Mouse (Mus musculus): ENCODE results near the gene Dscaml1. TPM values are rescaled to one million over a fixed set of nuclear protein-coding genes. Genes with fewer than 3 reads are reported as not detected.

Dscaml1 gene
- total RNA-seq, 2 experiments from 2014 or later: not detected

DNA sequence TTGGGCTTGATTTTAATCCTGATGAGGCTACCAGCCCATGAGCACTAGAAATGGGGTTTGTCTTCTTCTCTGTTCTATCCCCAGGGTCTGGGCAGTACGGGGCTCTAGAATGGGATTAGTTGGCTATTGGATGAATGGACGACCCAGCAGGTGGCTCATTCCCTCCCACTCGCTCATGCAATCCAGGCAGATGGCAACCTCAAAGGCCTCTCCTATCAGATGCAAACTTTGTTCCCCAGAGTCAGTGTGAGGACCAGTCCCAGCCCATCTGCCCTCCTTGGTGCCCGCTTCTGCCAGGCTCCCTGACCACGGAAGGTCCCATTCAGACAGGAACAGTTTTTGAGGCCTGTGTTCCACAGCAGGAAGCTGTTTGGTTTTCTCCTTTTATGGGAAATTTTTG lies 123.4 kb downstream of the Dscaml1 start:
- DNase-seq (ENCODE audit: low spot score): no peak
- intact Hi-C loops (cut with DNase I): no loop called here

DNA sequence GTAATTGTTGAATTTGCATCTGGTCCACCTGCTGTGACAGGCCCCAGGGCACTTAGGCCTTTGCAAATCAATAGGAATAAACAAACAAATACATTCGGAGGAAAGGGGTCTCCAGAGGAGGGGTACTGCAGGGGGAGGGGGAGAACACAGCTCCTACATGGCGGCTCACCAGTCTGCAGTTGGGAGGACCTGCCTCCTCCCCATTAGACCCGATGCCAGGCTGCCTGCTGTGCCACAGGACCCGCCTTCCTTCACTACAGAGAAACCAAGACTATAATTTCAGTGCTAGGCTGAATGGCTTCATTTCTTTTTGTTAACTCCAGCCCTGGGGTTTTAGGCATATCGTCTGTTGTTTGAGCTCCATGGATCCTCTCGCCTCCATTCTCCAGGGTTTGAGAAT lies 123.8 kb downstream of the Dscaml1 start:
- intact Hi-C loops (cut with DNase I): no loop called here
- DNase-seq (ENCODE audit: low spot score): no peak

DNA sequence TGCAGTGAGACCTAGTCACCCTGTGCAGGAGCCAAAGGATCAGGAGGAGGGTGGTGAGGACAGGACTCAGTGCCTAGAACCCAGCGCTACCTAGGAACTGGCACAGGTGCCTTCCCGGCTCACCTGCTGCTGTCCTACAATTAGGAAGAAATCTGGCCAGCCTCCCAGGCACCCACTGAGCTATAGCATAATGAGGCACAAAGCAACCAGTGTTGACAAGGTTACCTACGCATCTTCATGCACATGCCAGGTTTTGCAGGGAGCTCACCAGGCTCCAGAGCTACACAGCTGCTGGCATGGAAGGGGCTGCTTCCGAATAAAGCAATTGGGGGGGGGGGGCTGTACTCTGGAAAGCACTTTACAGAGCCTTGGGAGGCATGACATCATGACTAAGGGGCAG lies 124.2 kb downstream of the Dscaml1 start:
- intact Hi-C loops (cut with DNase I): no loop called here
- no peak for DNase-seq (ENCODE audit: low spot score)

DNA sequence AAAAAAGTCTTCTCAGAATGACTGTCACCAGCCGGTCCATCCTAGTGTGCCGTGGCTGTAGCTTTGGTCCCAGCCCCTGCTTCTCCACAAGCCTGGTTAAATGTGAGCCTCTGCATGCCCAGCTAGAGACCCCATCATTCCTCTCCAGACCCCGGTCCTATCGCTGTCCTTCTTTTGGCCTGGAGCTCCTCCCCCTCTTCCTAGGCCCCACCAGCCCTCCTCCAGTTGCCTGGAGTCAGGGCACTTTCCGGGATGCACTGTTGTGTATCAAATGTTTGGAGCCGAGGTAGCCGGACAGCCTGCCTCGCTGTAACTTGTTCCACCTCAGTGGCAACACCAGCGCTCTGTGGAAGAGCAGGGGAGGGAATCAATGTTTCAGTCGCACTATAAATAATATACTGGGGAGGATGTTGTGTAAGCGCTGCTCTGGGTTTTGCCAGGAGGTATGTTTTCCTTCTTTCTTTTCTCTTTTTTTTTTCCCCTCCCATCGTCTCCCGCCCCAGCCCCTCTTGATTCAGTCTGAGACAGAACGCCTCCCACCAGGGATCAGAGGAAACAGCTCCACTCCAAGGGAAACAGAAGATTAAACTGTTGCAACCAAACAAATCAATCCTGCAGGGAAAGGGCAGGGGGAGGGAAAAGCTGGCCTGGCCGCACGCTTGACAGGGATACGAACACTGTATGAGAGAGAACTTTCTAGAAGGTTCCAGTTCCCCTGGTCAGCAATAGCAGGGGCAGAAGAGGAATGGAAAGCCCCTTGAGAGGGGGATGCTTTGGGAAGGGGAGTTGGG lies 128.8 kb downstream of the Dscaml1 start:
- peak; percentile 14 for DNase-seq (ENCODE audit: low spot score)
- intact Hi-C loops (cut with DNase I): no loop called here

DNA sequence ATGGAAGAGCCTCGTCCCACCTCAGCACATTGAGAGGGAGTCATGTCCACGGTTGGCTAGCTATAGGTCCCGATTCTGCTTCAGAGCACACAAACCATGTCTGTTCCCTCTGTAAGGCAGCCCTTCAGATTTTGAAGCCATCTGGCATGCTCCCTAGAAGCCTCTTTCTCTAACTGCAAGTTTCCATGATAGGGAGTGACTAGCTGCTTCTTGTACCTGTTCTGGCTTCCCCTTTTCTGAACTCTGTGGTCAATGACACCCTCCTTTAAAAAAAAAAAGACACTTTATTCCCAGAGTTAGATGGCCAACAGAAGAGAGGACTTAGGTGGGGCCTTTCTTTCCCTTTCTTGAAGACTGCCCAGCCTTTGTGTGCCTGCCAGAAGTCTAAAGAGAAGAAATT lies 130.5 kb downstream of the Dscaml1 start:
- no peak for DNase-seq (ENCODE audit: low spot score)
- intact Hi-C loops (cut with DNase I): no loop called here

DNA sequence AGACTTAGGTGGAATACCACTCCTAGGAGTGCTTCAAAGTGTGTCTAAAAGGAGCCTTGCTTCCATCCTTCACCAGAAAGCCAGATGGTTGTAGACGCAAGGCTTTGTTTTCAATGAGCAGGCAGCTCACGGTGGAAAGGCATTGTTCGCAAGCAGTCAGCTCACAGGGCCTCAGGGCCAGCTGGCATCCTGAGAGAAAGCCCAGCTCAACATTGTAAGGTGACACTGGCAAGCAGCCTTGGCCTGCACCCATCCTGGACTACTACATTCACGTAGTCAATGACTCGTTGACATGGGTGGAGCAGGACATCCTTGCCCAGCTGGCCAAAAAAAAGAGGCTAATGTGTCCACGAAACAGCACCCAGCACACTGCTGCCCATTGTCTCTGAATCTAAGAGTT lies 134.6 kb downstream of the Dscaml1 start:
- intact Hi-C loops (cut with DNase I): no loop called here
- DNase-seq (ENCODE audit: low spot score): peak; percentile 21

DNA sequence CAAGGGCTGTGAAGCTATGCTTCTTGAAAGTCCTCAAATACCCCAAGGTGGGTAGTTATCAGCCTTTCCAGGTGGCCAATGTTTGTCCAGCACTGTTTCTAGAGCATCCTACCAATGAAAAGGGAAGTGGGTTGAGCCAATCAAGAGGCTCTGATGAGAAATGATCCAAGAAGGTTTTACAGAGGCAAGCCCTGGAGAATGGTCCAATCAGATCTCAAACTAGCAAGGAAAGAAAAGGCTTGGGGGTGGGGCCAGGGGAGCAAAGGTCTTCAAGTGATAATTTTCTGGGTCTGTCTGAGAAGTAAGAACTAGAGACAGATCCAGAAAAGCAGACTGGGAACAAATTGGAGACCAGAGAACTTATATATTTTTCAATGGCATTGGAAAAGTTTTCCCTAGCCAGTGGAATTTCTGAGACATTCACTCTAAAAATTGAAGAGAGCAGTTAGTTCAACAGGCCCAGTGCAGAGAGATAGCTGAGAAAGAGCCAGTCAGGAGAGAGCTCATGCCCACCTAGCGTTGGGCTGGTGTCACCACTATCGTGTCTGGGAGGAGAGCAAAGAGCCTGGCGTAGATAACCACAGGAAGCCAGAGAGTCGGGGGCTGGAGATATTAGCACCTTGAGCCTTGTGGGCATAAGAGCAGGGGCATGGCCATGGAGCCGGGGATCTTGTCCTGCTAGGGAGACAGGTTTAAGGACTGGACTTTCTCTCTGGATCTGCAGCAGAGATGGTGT lies 140.6 kb downstream of the Dscaml1 start:
- DNase-seq (ENCODE audit: low spot score): no peak
- intact Hi-C loops (cut with DNase I): no loop called here

DNA sequence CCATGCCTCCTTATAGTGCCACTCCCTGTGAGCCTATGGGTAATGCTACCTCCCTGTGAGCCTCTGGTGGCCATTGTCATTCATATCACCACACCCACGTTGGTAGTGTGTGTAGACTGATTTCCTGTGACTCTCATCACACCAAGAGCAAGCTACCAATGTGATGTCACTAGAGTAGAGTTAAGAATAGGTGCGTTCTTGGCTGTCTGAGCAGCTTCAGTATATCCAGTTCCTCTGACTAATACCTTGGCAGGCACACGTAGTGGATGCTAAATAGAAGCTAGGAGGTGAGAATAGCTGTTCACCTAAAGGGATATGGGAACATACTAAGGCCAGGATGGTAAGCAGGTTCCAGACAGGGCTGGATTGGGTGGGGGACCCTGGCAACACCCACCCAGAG lies 143.3 kb downstream of the Dscaml1 start:
- intact Hi-C loops (cut with DNase I): no loop called here
- DNase-seq (ENCODE audit: low spot score): no peak

DNA sequence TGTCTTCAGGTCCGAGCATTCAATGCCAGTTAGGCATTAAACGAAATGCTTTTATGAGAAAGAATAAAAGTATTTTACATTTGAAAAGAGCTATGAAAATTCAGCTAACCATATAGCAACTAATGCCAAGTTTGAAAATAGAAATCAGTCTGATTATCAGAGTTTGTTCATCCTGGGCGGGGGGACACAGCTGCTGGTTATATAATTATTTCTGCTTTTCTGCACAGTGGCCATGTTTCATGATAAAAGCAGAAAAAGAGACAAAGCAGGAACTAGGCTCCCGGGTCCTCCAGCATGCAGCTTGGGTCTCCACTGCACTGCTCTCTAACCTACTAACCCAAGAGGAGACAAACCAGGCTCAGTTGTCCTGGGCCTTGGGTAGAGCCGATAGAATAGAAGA lies 143.9 kb downstream of the Dscaml1 start:
- no peak for DNase-seq (ENCODE audit: low spot score)

DNA sequence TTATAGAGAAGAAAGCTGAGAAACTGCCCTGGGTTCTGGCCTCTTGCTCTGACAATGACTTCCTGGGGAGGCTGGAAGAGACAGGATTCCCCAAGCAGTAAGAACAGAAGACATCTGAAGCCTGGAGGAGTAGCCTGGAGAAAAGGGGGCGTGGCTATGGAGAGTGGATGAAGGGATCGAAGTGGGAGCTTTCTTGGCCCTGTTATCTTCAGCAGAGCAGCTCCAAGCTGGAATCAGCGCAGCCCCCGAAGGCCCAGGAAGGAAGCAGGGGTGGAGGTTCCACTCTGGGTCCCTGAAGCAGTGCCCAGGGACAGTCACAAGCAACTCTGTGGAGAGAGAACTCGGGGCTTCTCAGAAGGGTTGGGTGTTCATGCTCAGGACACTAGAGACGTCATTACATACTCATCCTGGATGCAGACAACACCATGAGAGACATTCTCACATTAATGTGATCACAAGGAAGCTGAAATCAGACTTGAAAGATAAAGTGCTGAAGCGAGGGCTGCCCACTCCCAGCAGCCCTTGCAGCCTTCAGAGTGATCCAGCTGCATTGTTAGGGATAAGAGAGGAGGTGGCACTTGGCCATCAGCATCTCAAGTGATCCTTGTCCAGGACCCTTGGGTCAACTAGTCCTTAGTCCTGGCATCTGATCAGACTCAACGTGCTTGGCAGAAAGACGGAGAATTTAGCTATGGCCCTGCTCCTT lies 146.5 kb downstream of the Dscaml1 start:
- intact Hi-C loops (cut with DNase I): no loop called here
- peak; percentile 33 for DNase-seq (ENCODE audit: low spot score)

More for the DNA sequence above, 143.9 kb downstream of the Dscaml1 start:
- intact Hi-C loops (cut with DNase I): no loop called here

DNA sequence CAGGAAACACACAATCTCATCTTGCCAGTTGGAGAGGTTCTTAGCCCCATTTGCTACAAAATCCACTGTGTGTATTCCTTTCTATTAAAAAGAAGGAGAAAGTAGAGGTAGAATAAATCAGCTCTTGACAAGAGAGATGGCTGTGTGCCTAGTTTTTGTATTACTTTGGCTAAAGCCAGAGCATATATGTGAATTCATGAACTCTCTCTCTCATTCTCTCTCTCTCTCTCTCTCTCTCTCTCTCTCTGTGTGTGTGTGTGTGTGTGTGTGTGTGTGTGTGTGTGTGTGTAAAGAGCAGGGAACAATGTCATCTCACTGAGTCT lies 147.0 kb downstream of the Dscaml1 start:
- intact Hi-C loops (cut with DNase I): no loop called here
- no peak for DNase-seq (ENCODE audit: low spot score)

DNA sequence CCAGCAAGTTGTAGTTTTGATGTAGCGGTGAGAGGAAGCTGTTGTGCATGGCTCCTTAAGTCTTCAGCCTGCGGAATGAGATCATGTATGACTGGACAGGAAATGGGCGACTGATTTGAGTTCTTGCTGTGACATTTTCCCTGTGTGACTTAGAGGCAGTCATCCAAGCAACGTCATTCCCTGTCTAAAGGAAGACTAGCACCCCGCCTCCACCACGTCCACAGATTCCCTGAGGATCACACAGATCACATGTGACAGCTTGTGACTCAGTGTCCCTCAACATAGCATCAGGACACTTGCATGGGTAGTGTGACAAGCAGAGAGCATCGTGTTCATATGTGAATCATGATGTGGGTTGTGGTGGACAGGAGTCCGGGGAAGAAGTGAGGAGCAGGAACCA lies 147.6 kb downstream of the Dscaml1 start:
- intact Hi-C loops (cut with DNase I): no loop called here
- no peak for DNase-seq (ENCODE audit: low spot score)

DNA sequence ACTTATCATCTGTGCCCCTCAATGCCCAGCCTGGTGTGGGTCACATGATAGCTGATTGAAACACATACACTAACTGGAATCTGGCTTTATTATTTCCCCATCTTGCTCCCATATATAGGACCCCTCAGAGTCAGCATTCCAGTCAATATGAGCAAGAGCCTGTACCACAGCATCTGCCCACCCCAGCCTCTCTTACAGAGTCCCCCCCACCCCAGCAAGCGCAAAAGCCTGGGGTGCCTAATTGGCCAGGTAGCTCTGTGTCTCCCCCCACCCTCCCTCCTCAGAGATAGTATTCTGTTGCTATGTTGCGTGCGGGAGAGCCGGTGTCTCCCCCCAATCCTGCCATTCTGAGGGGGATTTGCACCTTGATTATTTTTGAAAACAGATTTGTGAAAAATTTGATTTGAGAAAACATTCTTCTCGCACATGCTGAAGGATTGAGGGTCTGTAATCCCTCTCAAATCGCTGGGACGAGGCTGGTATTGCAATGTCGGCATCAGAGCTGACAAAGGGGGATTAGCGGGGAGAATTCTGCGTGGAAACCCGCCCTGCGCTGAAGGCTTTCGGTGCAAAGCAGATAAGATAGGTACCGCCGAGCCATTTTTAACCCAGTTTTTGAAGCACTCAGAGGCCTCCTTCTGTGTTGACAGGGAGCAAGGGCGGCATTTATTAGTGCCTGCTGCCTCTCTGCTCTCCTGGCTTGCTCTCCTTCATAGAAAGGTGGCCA lies 153.8 kb downstream of the Dscaml1 start:
- intact Hi-C loops (cut with DNase I): no loop called here
- no peak for DNase-seq (ENCODE audit: low spot score)

DNA sequence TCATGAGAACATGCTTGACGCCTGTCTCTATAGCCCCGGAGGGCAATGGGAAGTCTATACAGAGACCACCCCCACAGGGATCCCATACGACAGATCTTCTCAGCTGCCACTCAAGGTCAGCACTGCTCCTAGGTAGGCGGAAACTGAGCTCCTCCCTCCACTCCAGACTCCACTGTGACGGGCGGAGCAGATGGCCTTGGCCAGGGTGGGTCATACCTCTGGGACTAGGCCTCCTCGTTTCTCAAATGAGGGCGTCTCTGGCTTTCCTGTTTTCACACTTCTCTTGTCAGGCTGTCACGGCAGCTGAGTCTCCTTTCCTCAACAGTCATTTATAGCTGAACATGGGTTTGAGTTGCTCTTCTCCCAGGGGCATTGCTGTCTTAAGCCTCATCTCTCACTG lies 160.0 kb downstream of the Dscaml1 start:
- intact Hi-C loops (cut with DNase I): no loop called here

DNA sequence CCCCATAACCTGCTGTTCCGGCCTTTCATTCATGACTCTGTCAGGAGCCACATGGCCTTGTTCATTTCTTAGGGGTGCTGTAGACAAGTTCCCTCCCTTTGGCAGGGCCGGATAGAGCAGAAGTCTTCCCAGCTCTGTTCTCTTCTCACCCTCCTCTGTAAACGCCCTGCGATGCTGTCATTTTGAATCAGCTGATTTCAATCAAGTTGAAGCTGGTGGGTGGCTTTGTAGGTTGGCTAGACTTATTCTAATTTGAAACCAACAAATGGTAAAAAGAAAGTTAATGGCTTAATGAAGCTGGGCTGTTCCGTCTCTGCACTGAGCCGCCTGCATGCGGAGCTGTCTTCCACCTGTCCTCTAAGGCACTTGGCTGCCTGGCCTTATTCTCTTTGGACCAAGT lies 161.3 kb downstream of the Dscaml1 start:
- no peak for DNase-seq (ENCODE audit: low spot score)
- intact Hi-C loops (cut with DNase I): no loop called here

More for the DNA sequence above, 160.0 kb downstream of the Dscaml1 start:
- no peak for DNase-seq (ENCODE audit: low spot score)

DNA sequence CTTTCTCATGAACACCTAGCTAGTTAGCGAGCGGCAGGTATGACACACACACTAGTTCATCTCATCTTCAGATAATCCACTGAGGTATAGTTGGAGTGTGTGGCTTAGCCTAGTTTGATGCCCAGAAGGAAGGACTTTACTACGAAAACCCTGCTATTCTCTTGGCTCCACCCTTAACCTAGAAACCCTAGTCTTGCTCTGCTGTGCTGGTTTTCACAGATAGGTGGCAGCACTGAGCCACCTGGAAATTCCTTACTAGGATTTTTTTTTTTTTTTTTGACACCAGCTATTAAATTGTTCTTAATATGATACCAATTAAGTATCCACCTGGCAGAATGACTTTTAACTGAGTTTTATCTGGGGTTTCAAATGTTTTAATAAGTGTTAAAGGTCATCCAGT lies 163.4 kb downstream of the Dscaml1 start:
- intact Hi-C loops (cut with DNase I): loop anchor here (5.0 kb wide), 1 partner anchor 162 kb away; no protein-coding TSS in a partner anchor
- DNase-seq (ENCODE audit: low spot score): no peak

DNA sequence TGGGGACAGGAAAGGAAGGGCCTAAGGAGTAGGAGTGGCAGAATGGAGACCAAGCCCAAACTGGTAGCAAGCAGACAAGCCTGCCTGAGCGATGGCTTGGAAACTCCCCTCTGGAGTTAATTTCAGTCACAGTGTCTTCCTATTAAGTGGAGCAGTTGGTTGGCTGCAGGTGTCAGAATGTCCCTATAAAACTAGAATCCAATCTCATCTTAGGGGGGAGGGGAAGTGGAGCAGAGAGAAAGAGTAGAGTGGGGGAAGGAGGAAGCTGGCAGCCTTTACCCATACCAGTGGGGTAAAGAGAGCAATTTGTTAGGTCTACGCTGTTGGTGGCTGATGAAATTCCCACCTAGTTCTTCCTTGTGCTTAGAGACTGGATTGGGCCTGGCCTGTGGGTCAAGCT lies 164.6 kb downstream of the Dscaml1 start:
- intact Hi-C loops (cut with DNase I): loop anchor here (5.0 kb wide), 1 partner anchor 161 kb away; no protein-coding TSS in a partner anchor
- no peak for DNase-seq (ENCODE audit: low spot score)

DNA sequence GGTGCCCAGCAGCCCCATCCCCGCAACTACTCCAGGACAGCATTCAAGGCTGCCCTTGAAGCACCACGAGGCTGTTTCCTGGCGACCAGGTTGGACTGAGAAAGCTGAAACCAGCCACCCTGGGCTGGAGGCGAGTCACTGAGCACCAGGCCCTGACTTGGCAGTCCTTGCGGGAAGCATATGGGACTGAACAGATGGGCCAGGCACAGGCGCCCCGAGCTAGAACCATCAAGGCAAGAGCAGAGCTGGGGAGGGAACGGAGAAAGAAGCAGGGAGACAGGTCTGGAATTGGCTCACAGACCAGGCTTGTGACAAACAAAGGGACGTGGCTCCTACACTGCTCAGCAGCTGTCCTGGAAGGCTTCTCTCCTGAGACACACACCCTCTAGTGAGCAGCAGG lies 165.9 kb downstream of the Dscaml1 start:
- intact Hi-C loops (cut with DNase I): loop anchor here (5.0 kb wide), 1 partner anchor 160 kb away; no protein-coding TSS in a partner anchor
- no peak for DNase-seq (ENCODE audit: low spot score)

DNA sequence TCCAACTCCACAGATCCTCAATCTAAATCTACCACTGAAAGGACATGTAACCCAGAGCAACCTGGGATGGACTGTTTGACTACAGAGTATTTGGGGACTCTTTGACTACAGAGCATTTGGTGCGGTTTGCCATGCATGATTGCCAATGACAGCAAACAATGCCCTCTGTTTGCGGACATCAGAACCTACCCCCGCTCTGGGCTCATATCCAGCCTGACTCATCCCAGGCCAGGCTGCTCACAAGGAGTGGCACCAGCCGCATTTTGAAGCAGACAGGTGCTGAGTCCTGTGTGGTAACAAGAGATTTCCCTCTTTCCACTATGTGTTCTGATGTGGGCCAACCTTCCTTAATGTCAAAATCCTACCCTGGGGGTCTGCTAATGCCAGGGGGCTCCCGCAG lies 171.7 kb downstream of the Dscaml1 start:
- intact Hi-C loops (cut with DNase I): no loop called here
- no peak for DNase-seq (ENCODE audit: low spot score)

DNA sequence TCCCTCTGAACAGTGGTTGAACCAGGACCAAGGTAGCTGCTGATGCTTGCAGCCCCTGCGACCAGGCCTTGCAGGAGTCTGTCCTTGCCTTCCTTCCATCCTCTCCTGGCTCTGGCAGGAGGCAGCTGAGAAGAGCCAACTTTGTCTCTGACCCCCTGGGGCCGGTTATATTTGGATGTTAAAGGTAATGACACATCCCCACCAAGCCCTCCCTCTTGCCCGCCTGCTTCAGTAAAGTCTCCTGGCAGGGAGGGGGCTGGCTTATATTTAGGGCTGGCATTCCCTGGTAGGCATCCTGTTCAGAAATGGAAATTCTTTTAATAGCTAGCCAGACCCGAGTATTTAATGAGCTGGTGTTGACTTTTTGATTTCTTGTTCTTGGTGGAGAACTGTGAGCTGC lies 172.9 kb downstream of the Dscaml1 start:
- intact Hi-C loops (cut with DNase I): no loop called here
- no peak for DNase-seq (ENCODE audit: low spot score)

Measured in heart, postnatal 25 days (tissue).